Mouse (Mus musculus) hindbrain, embryonic 13.5 days (tissue): ENCODE data around the gene Rnf26. TPM values are rescaled to one million over a fixed set of nuclear protein-coding genes. Genes with fewer than 3 reads are reported as not detected.
"Not testable (repeated sequence)": the region's sequence is repeated elsewhere in the genome, so short reads cannot be mapped to it uniquely, and the experiment has no call there.

ENCODE experiments used
- ATAC-seq: fragments of 200-750 bp; cut with Nextera tagmentation; 2 replicates; pipeline ENCODE4 v1.8.0; 2017; ENCODE audit warnings: moderate TSS enrichment; ENCODE audit not compliant: low FRiP score
- H3K27ac ChIP-seq: fragments of 300-500 bp; sonication (generic); 2 replicates; pipeline ENCODE4 v1.5.1; 2015; ENCODE audit warnings: inconsistent platforms, mild to moderate bottlenecking, moderate library complexity
- H3K27me3 ChIP-seq: fragments of 300-500 bp; sonication (generic); 2 replicates; pipeline ENCODE4 v1.6.1; 2015; ENCODE audit warnings: mild to moderate bottlenecking, inconsistent platforms
- H3K36me3 ChIP-seq: fragments of 300-500 bp; sonication (generic); 2 replicates; pipeline ENCODE4 v1.6.1; 2015; ENCODE audit warnings: mild to moderate bottlenecking, inconsistent platforms
- H3K4me1 ChIP-seq: fragments of 300-500 bp; sonication (generic); replicated peaks from 2 replicates; pipeline ENCODE4 v1.6.1; 2015; ENCODE audit warnings: inconsistent platforms
- H3K4me2 ChIP-seq: fragments of 300-500 bp; sonication (generic); 2 replicates; pipeline ENCODE4 v1.6.1; 2015; ENCODE audit warnings: inconsistent platforms, mild to moderate bottlenecking, moderate library complexity
- H3K4me3 ChIP-seq: fragments of 300-500 bp; sonication (generic); 2 replicates; pipeline ENCODE4 v1.5.1; 2015; ENCODE audit warnings: mild to moderate bottlenecking, inconsistent platforms
- H3K9ac ChIP-seq: fragments of 300-500 bp; sonication (generic); 2 replicates; pipeline ENCODE4 v1.6.1; 2015; ENCODE audit warnings: mild to moderate bottlenecking, inconsistent platforms
- H3K9me3 ChIP-seq: fragments of 300-500 bp; sonication (generic); 2 replicates; pipeline ENCODE4 v1.6.1; 2016; ENCODE audit warnings: inconsistent platforms
- WGBS: fragments of 180-500 bp; shearing (Covaris S2); methylation state at CpG from one replicate; pipeline ENCODE4 v1.1.7; 2015; 5-methylcytosine and 5-hydroxymethylcytosine counted together
- polyA plus RNA-seq: library from polyadenylated mRNA; unstranded; fragments of >200 nt; fragmentation: Nextera tagmentation; extraction: Ambion mirVana; gene quantifications from 2 replicates; pipeline ENCODE4 v1.2.1, GENCODE M21; 2015

Gene Rnf26
- polyA plus RNA-seq, 1 experiment from 2014 or later: 27.9 TPM

DNA sequence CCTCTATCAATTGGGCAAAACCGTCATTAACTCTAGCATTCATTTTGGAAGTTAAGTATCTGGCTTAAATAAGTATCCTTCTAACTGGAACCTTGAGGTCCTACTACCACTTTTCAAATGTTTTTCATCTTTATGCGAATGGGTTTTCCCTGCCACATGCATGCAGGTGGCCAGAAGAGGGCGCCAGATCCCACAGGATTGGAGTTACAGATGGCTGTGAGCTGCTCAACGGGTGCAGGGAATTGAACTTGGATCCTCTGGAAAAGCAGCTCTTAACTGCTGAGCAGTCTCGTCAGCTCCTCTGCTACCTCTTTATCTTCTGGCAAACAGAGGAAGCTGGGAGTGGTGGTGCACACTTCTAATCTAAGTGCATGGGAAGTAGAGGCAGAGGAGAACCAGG lies 5.7 kb upstream of the Rnf26 start:
- Histone ChIP-seq H3K9ac (no peak overlapping the region), H3K36me3 (no peaks in the 10 kb centered on the region), H3K4me2 (no peak overlapping the region), H3K4me1 (no peaks in the 10 kb centered on the region), H3K9me3 (no peaks in the 10 kb centered on the region), H3K4me3 (no peak overlapping the region), H3K27ac (no peak overlapping the region), H3K27me3 (no peaks in the 10 kb centered on the region)
- no peak for ATAC-seq
- WGBS: 48% methylated on average over 5 of the region's 5 CpGs

DNA sequence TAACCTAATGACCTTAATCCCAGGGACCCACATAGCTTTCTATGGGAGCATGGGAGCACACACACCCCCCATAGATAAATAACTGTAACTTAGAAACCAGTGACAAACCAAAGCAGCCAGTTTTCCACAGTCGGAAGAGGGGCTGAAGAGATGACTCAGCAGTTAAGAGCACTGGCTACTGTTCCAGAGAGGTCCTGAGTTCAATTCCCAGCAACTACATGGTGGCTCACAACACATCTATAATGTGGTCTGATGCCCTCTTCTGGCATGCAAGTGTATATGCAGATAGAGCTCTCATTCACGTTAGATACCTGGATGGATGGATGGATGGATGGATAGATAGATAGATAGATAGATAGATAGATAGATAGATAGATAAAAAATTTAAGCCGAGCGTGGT lies 2.9 kb upstream of the Rnf26 start:
- Histone ChIP-seq H3K4me1 (peaks cover 13% of the 10 kb centered on the region), H3K4me2 (no peak overlapping the region), H3K27ac (no peak overlapping the region), H3K9ac (no peak overlapping the region), H3K4me3 (no peak overlapping the region), H3K27me3 (no peaks in the 10 kb centered on the region), H3K9me3 (no peaks in the 10 kb centered on the region), H3K36me3 (no peaks in the 10 kb centered on the region)
- 89% methylated on average over 4 of the region's 4 CpGs for WGBS
- ATAC-seq: no peak

DNA sequence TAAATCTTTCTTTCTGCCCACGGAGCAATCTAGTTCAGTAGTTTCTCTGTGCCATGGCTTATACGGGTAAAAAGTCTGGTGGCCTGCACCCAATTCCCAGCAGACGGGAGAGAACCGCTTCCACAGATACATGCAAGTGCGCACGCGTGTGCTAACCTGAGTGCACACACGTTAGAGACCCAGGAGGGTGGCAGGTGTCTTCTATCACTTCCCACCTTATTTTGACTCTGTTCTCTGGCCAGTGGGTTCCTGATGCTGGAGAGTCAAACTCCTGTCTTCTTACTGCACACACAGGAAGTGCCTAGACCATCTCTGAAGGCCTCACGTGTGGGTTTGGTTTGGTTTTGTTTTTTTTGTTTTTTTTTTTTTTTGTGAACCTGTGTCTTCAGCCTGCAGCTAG lies 2.3 kb upstream of the Rnf26 start:
- Histone ChIP-seq H3K27ac (no peak overlapping the region), H3K4me2 (no peak overlapping the region), H3K9me3 (no peaks in the 10 kb centered on the region), H3K4me1 (peaks cover 17% of the 10 kb centered on the region), H3K27me3 (no peaks in the 10 kb centered on the region), H3K9ac (no peak overlapping the region), H3K4me3 (no peak overlapping the region), H3K36me3 (no peaks in the 10 kb centered on the region)
- no peak for ATAC-seq
- WGBS: 92% methylated on average over 9 of the region's 9 CpGs

DNA sequence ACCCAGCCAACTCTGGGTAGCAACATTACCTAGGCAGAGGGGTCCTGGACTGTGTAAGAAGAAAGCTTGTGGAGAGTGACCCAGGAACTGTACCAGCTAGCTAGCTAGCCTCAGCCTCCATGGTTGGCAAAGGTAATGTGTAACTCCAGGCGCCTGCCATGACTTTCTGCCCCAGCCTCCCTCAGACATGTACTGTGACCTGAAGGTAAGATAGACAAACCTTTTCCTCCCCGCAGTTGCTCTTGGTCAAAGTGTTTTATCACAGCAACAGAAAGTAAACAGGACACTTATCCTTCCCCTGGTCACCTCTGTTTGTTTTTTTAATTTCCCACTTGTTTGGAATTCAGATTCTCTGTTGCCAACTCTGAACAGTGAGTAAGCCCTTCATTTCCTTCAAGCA lies 1.1 kb upstream of the Rnf26 start:
- no peaks in the 10 kb centered on the region for H3K36me3 ChIP-seq
- H3K9me3 ChIP-seq: no peaks in the 10 kb centered on the region
- H3K27ac ChIP-seq: no peak overlapping the region
- H3K9ac ChIP-seq: no peak overlapping the region
- 93% methylated on average over 2 of the region's 2 CpGs for WGBS
- H3K4me3 ChIP-seq: no peak overlapping the region
- no peak for ATAC-seq
- no peaks in the 10 kb centered on the region for H3K27me3 ChIP-seq
- no peak overlapping the region for H3K4me2 ChIP-seq
- H3K4me1 ChIP-seq: peaks cover 28% of the 10 kb centered on the region

DNA sequence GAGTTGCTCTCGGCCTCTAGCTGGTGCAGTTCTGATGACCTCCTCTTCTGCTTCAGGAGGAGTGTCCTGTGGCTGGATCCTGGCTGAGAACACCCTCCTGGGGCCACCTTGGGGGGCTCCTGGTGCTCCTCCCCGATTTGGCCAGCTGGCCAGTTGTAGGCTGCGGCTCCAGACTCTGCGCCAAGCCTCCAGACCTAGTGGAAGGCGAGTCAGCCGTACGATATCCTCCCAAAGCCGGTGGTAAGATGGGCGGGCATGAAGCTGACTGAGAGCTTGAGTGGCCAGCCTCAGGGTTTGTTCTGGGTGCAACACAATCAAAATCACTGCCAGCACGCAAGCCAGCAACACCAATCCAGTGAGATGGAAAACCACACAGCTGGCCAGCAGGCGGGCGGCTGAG lies 1.4 kb downstream of the Rnf26 start:
- H3K4me1 ChIP-seq: peaks cover 53% of the 10 kb centered on the region
- not testable (repeated sequence) for H3K9me3 ChIP-seq, H3K9ac ChIP-seq, H3K27me3 ChIP-seq, ATAC-seq, H3K27ac ChIP-seq, H3K36me3 ChIP-seq
- 0 out of 2 replicates have a peak overlapping the region, but pooled peaks have one; percentile 71 for H3K4me3 ChIP-seq
- WGBS: 67% methylated on average over 10 of the region's 12 CpGs
- H3K4me2 ChIP-seq: peak overlapping the region; percentile 62

DNA sequence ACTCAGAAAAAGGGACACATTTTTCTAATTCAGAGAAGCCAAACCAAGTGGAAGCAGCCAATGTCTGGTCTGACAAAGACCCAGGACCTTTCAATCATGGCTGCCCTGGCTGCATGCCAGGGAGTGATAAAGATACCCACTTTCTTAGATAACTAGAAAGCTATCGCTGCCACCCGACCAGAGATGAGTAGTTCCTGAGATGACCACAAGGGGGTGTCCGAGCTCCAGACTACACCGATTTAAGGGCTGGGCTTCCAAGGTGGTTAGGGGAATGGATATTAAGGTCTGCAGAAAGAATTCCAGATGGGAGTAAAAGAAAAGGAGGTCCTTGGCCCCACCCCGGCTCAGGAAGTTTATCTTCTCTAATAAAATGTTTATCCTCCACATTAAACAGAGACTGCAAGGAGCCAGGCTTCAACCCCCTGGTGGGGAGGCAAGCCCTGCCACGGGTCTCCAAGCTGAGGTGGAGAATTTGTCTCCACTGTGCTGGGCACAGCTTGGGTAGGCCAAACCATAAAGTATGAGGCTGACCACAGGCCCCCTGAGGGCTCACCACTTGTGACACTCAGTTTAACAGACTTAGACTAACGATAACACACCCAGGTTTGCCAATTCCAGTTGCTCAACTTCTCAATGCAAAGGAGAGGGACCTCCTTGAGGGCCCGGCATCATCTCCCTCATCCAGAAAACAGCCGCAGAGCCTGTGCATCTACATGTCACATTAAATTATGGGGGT lies 3.8 kb downstream of the Rnf26 start:
- no peaks in the 10 kb centered on the region for H3K27me3 ChIP-seq
- peaks cover 8% of the 10 kb centered on the region for H3K36me3 ChIP-seq
- no peak for ATAC-seq
- H3K27ac ChIP-seq: no peak overlapping the region
- H3K9ac ChIP-seq: peak overlapping the region; percentile 56; the same call in 1 of the 2 replicates
- no peak overlapping the region for H3K4me3 ChIP-seq
- no peaks in the 10 kb centered on the region for H3K9me3 ChIP-seq
- 35% methylated on average over 9 of the region's 9 CpGs for WGBS
- H3K4me1 ChIP-seq: peaks cover 65% of the 10 kb centered on the region
- H3K4me2 ChIP-seq: peak overlapping the region; percentile 26; the same call in 1 of the 2 replicates

DNA sequence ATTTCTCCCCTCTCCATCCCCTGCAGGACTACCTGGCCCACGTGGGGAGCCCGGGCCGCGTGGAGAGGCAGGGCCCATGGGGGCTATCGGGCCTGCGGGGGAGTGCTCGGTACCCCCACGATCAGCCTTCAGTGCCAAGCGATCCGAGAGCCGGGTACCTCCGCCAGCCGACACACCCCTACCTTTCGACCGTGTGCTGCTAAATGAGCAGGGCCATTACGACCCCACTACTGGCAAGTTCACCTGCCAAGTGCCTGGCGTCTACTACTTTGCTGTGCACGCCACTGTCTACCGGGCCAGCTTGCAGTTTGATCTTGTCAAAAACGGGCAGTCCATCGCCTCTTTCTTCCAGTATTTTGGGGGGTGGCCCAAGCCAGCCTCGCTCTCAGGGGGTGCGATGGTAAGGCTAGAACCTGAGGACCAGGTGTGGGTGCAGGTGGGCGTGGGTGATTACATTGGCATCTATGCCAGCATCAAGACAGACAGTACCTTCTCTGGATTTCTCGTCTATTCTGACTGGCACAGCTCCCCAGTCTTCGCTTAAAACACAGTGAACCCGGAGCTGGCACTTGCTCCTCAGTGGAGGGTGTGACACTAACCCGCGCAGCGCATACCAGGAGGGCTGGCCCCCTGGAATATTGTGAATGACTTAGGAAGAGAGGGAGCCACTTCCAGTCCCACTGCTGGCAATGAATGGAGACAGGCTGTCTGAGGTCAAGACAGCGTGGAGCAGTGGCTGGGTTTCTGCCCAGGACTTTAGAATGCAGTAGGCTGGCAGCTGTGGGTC lies 4.9 kb downstream of the Rnf26 start:
- Histone ChIP-seq H3K9me3 (no peaks in the 10 kb centered on the region), H3K4me2 (peak overlapping the region; percentile 39), H3K36me3 (peaks cover 8% of the 10 kb centered on the region), H3K4me1 (peaks cover 65% of the 10 kb centered on the region), H3K9ac (peak overlapping the region; percentile 56), H3K27me3 (no peaks in the 10 kb centered on the region), H3K27ac (no peak overlapping the region), H3K4me3 (no peak overlapping the region)
- no peak for ATAC-seq
- WGBS: 84% methylated on average over 31 of the region's 31 CpGs

DNA sequence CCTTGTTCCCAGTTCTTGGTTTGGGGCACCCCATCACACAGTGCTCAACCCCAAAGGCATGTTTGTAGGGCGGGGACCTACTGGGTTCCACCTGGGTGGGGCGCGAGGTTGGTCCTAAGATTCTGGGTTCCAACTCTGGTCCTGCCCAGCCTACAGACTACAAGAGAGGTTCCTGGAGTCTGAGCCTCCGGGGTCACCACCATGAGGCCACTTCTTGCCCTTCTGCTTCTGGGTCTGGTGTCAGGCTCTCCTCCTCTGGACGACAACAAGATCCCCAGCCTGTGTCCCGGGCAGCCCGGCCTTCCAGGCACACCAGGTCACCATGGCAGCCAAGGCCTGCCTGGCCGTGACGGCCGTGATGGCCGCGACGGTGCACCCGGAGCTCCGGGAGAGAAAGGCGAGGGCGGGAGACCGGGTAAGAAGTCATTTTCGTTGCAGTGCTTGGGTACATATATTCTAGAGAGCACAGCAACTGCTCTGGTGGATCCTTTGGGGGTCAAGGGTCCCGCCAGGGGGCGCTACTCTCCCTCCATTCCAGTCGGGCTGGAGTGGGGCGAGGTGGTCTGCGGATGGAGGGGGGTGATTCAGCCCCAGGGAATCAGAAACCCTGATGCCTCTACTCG lies 5.6 kb downstream of the Rnf26 start:
- peaks cover 64% of the 10 kb centered on the region for H3K4me1 ChIP-seq
- peak overlapping the region; percentile 14 for H3K4me3 ChIP-seq
- peak overlapping the region; percentile 56 for H3K9ac ChIP-seq
- no peaks in the 10 kb centered on the region for H3K27me3 ChIP-seq
- WGBS: 30% methylated on average over 25 of the region's 25 CpGs
- H3K36me3 ChIP-seq: peaks cover 8% of the 10 kb centered on the region
- peak overlapping the region; percentile 74 for H3K27ac ChIP-seq
- H3K9me3 ChIP-seq: no peaks in the 10 kb centered on the region
- H3K4me2 ChIP-seq: peak overlapping the region; percentile 39
- ATAC-seq: no peak; the same call in 1 of the 2 replicates

DNA sequence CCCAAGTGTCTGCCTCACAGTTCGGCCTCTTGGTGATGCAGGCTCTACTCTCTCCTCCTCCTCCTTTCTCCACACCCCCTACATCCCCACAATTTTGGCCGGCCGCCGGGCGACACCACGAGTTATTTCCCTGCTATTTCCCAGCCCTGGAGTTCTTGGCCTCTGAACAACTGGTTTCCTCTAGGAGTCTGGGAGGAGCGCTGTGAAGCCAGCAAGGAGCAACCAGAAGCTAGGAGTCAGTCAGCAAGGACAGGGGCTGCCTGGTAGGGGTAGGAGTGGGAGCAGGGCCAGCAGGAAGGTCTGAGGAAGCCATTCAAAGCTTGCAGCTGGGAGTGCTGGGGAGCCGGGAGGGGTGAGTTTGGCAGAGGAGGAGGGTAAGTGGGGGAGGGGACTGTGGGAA lies 6.2 kb downstream of the Rnf26 start, which contains the start of gene C1qtnf5:
C1qtnf5 (plus strand) TSS at position 136 of the 400 bp plus-strand sequence.
- Histone ChIP-seq H3K9me3 (no peaks in the 10 kb centered on the region), H3K4me1 (peaks cover 58% of the 10 kb centered on the region), H3K27ac (peak within 1 kb of the TSS; percentile 74), H3K4me3 (peak within 1 kb of the TSS; percentile 14), H3K9ac (peak within 1 kb of the TSS; percentile 56), H3K4me2 (peak within 1 kb of the TSS; percentile 39), H3K27me3 (no peaks in the 10 kb centered on the region), H3K36me3 (peaks cover 8% of the 10 kb centered on the region)
- WGBS: 35% methylated on average over 8 of the region's 8 CpGs
- ATAC-seq: peak; percentile 68

DNA sequence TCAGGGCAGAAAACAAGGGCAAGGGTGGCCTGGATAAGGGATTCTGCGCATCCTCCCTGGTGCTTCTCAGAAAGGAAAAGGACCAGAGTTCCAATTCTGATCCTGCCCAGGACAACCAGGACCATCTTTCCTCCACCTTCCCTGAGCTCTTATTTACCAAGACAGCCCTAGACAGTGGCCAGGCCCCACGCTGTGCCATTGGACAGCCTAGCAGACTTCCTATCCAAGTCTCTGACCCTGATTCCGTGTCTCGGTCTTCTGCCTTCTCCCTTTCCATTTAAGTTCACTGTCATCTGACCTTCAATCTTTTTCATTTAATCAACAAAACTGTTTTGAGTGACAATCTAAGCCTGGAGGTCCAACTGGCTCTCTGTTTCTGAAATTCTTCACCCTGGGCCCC lies 6.7 kb downstream of the Rnf26 start:
- Histone ChIP-seq H3K4me1 (peaks cover 53% of the 10 kb centered on the region), H3K9ac (peak overlapping the region; percentile 35; the same call in 1 of the 2 replicates), H3K27me3 (no peaks in the 10 kb centered on the region), H3K27ac (peak overlapping the region; percentile 74), H3K36me3 (peaks cover 8% of the 10 kb centered on the region), H3K9me3 (no peaks in the 10 kb centered on the region), H3K4me2 (no peak overlapping the region; the same call in 1 of the 2 replicates), H3K4me3 (no peak overlapping the region)
- WGBS: 79% methylated on average over 4 of the region's 4 CpGs
- no peak for ATAC-seq

DNA sequence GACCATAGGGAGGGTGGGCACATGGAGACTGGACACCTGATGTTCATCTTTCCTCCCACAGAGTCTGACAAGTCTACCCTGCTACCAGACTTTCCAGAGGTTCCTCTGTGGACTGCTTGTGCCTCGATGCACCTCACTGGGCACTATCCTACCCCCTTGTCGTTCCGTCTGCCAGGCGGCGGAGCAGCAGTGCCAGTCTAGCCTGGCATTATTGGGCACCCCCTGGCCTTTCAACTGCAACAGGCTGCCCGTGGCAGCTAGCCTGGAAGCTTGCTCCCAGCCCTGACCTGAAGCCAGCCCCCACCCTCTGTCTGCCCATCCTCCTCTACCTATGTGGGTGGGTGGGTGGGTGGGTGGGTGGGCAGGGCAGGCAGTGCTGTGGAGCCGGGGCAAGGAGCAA lies 7.1 kb downstream of the Rnf26 start:
- Histone ChIP-seq H3K9me3 (no peaks in the 10 kb centered on the region), H3K9ac (no peak overlapping the region), H3K36me3 (peaks cover 8% of the 10 kb centered on the region), H3K4me1 (peaks cover 52% of the 10 kb centered on the region), H3K4me2 (no peak overlapping the region), H3K27me3 (no peaks in the 10 kb centered on the region), H3K27ac (peak overlapping the region; percentile 74; the same call in 1 of the 2 replicates), H3K4me3 (no peak overlapping the region)
- no peak for ATAC-seq
- WGBS: 94% methylated on average over 7 of the region's 7 CpGs

DNA sequence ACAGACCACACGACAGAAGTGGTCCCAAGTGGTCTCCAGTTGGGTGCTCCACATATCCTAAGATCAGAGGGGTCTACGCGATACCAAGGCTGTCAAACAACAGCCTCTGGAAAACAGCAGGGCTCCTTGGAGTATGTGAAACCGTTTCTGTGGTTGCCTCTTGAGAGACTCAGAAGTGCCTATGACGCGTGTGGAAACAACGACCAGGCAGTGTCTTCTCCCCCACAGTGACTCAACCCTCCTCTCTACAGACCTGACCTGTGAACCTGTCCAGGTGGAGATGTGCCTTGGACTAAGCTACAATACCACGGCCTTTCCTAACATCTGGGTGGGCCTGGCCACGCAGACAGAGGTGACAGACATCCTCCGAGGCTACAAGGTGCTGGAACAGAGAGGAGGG lies 7.5 kb downstream of the Rnf26 start:
- no peak overlapping the region for H3K4me3 ChIP-seq
- H3K36me3 ChIP-seq: peaks cover 8% of the 10 kb centered on the region
- peaks cover 50% of the 10 kb centered on the region for H3K4me1 ChIP-seq
- H3K27ac ChIP-seq: no peak overlapping the region
- no peak overlapping the region for H3K4me2 ChIP-seq
- no peaks in the 10 kb centered on the region for H3K9me3 ChIP-seq
- 90% methylated on average over 10 of the region's 10 CpGs for WGBS
- no peak overlapping the region for H3K9ac ChIP-seq
- H3K27me3 ChIP-seq: no peaks in the 10 kb centered on the region
- ATAC-seq: no peak
